In the genomic region with DNA sequence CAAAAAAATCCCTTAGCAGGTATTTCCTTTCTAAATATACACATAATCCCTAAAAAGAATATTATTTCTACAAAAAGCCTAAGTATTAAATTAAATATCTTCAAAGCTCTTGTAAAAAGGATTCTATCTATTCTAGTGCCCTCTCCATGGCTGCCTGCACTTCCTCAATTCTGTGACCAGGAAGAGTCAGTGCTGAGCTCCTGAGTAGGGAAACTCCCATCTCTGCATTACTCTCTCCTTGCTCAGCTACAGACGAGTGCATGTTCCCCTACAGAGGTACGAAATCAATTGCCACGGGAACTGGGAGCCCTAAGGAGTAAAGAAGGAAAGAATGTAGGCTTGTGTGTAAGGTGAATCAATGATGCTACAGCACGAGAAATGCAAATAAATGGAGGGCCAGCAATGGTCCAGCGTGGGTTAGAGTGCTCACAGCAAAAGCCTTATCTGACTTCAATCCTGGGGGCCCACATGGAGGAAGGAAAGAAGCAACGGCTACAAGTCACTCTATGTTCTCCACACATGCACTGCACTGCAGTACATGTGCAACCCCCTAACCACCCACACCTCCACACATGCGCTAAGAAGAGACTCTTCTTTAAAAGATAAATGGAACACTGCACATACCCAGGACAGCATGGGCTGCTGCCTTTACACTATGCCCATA, we compare ENCODE assay signal across 31 mouse cellular contexts. TPM values are rescaled to one million over a fixed set of nuclear protein-coding genes. Genes with fewer than 3 reads are reported as not detected.
DNase-seq lines count a peak whose midpoint lies in the region; ATAC-seq lines count a peak whose summit lies in the region.
"Had no signal": no experiment of that assay in that cellular context is flagged by ENCODE, and none has a peak within 500 bp of the region (broad histone marks: within the 10 kb centered on the region; RNA-seq: fewer than 3 reads in every experiment).

No protein-coding gene starts in this region.

- no peaks in the 10 kb centered on the region for H3K36me3 ChIP-seq in liver, embryonic 11.5 days (ENCODE audit: control insufficient read depth, insufficient read depth, low read length)
- no peaks in the 10 kb centered on the region for H3K36me3 ChIP-seq in liver, embryonic 16.5 days (ENCODE audit: control insufficient read depth, insufficient read depth)
- H3K36me3 ChIP-seq: embryonic facial prominence, embryonic 13.5 days; forebrain, embryonic 10.5 days; intestine, embryonic 15.5 days; limb, embryonic 10.5 days; limb, embryonic 15.5 days; lung, embryonic 15.5 days; neural tube, embryonic 15.5 days had no signal

- H3K9ac ChIP-seq in liver, embryonic 11.5 days (ENCODE audit: low read depth, low read length): no peak overlapping the region
- H3K9ac ChIP-seq in liver, embryonic 16.5 days (ENCODE audit: low read depth, low read length): no peak overlapping the region
- H3K9ac ChIP-seq: embryonic facial prominence, embryonic 13.5 days; intestine, embryonic 15.5 days; limb, embryonic 15.5 days; lung, embryonic 15.5 days; neural tube, embryonic 15.5 days had no signal

- H3K4me2 ChIP-seq in liver, embryonic 11.5 days: peak overlapping the region; percentile 17
- peak overlapping the region; percentile 28 for H3K4me2 ChIP-seq in liver, embryonic 16.5 days (ENCODE audit: low read depth, low read length)
- H3K4me2 ChIP-seq: embryonic facial prominence, embryonic 13.5 days; intestine, embryonic 15.5 days; limb, embryonic 15.5 days; lung, embryonic 15.5 days; neural tube, embryonic 15.5 days had no signal

- peaks cover 9% of the 10 kb centered on the region for H3K4me1 ChIP-seq in liver, embryonic 11.5 days (replicated peaks; ENCODE audit: control insufficient read depth, insufficient read depth, low read length)
- peaks cover 14% of the 10 kb centered on the region for H3K4me1 ChIP-seq in liver, embryonic 16.5 days (ENCODE audit: control insufficient read depth, low read depth, low read length)
- H3K4me1 ChIP-seq: embryonic facial prominence, embryonic 13.5 days; forebrain, embryonic 10.5 days; intestine, embryonic 15.5 days; limb, embryonic 10.5 days; limb, embryonic 15.5 days; lung, embryonic 15.5 days; neural tube, embryonic 15.5 days had no signal

- H3K27me3 ChIP-seq in liver, embryonic 11.5 days (replicated peaks; ENCODE audit: control insufficient read depth, insufficient read depth, low read length): no peaks in the 10 kb centered on the region
- no peaks in the 10 kb centered on the region for H3K27me3 ChIP-seq in liver, embryonic 16.5 days (ENCODE audit: control insufficient read depth, insufficient read depth, low read depth, low read length)
- H3K27me3 ChIP-seq: embryonic facial prominence, embryonic 13.5 days; intestine, embryonic 15.5 days; limb, embryonic 15.5 days; lung, embryonic 15.5 days; neural tube, embryonic 15.5 days had no signal

- intact Hi-C loops in left cerebral cortex, postnatal 36 days (cut with DNase I): no loop called here

- DNase-seq in liver, embryonic 11.5 days (ENCODE audit: low spot score): no peak
- no peak for DNase-seq in liver
- DNase-seq in urinary bladder, postnatal 25 days (ENCODE audit: low spot score): no peak
- no peak for DNase-seq in thymus, postnatal 0 days (ENCODE audit: low spot score)
- DNase-seq in left cerebral cortex, postnatal 36 days (ENCODE audit: low spot score in 2 of 2): no peak
- DNase-seq: adrenal gland, postnatal 10 days; cerebellum, adult 8-10 months; cerebellum, postnatal 25 days; heart, postnatal 14 days; kidney, adult 2 months; kidney, postnatal 36 days; lung, postnatal 36 days; midbrain, embryonic 14.5 days; retina, postnatal 1 day; right cerebral cortex, postnatal 25 days; thymus, postnatal 25 days had no signal

- H3K4me3 ChIP-seq in liver, embryonic 11.5 days (ENCODE audit: low read depth, low read length): no peak overlapping the region
- H3K4me3 ChIP-seq in liver, embryonic 16.5 days (ENCODE audit: low read depth, low read length): no peak overlapping the region
- H3K4me3 ChIP-seq: embryonic facial prominence, embryonic 13.5 days; forebrain, embryonic 10.5 days; intestine, embryonic 15.5 days; limb, embryonic 10.5 days; limb, embryonic 15.5 days; lung, embryonic 15.5 days; neural tube, embryonic 15.5 days had no signal

- 51% methylated on average over 7 of the region's 7 CpGs for WGBS in liver, embryonic 11.5 days
- 25% methylated on average over 7 of the region's 7 CpGs for WGBS in liver, embryonic 16.5 days (ENCODE audit: insufficient replicate concordance)

- H3K9me3 ChIP-seq in liver, embryonic 11.5 days (ENCODE audit: control insufficient read depth, low read length): no peaks in the 10 kb centered on the region
- no peaks in the 10 kb centered on the region for H3K9me3 ChIP-seq in liver, embryonic 16.5 days (replicated peaks; ENCODE audit: control insufficient read depth, low read length)
- H3K9me3 ChIP-seq: embryonic facial prominence, embryonic 13.5 days; forebrain, embryonic 10.5 days; intestine, embryonic 15.5 days; limb, embryonic 10.5 days; limb, embryonic 15.5 days; lung, embryonic 15.5 days; neural tube, embryonic 15.5 days had no signal

- no peak overlapping the region; the same call in 1 of the 2 replicates for H3K27ac ChIP-seq in liver, embryonic 11.5 days (ENCODE audit: low read depth, low read length)
- no peak overlapping the region for H3K27ac ChIP-seq in liver, embryonic 16.5 days (ENCODE audit: low read length)
- H3K27ac ChIP-seq: embryonic facial prominence, embryonic 13.5 days; forebrain, embryonic 10.5 days; intestine, embryonic 15.5 days; limb, embryonic 10.5 days; limb, embryonic 15.5 days; lung, embryonic 15.5 days; neural tube, embryonic 15.5 days had no signal

- ATAC-seq in liver, embryonic 11.5 days (replicated peaks; ENCODE audit: low FRiP score): peak; percentile 64
- peak; percentile 96 for ATAC-seq in granulocyte monocyte progenitor cell, adult 5-6 weeks (replicated peaks; ENCODE audit: poor library complexity, severe bottlenecking)
- no peak; the same call in 1 of the 2 replicates for ATAC-seq in liver, embryonic 16.5 days (ENCODE audit: low read depth)
- ATAC-seq in inflammation-experienced regulatory T-cells, adult 6 months: no peak
- ATAC-seq: forebrain, embryonic 16.5 days; hindbrain, embryonic 16.5 days; intestine, embryonic 15.5 days had no signal

RNA-seq across cellular contexts. Expression of a gene that starts 17.0 kb away (rescaled TPM):
- polyA plus RNA-seq in liver, embryonic 11.5 days (2014; fragmentation: Nextera tagmentation; extraction: Ambion mirVana): 0.83 and 0.99 TPM in 2 replicates
- not detected in 2 replicates for total RNA-seq in granulocyte monocyte progenitor cell, adult 5-6 weeks (2014; fragmentation: Nextera tagmentation)
- not detected in 2 replicates for total RNA-seq in granulocyte monocyte progenitor cell, adult 5-6 weeks (2017)
- 0.14 and 0.22 TPM in 2 replicates for polyA plus RNA-seq in liver, embryonic 16.5 days (2015; fragmentation: Nextera tagmentation; extraction: Ambion mirVana)
- not detected for polyA plus RNA-seq in inflammation-experienced regulatory T-cells, adult 6 months (2017; shearing (Covaris generic))
- polyA plus RNA-seq in thymus, postnatal 0 days (2015; fragmentation: Nextera tagmentation; extraction: Ambion mirVana): 0.17 and 0.26 TPM in 2 replicates
- total RNA-seq in left cerebral cortex, postnatal 36 days (2021): 1 to 10 TPM; 1.4 to 1.6 TPM
- total RNA-seq: gastrocnemius, adult 8-10 months; gastrocnemius, postnatal 4 days had no signal

RNA-seq across cellular contexts. Expression of a gene that starts 25.2 kb away (rescaled TPM):
- 13.3 and 15.8 TPM in 2 replicates for polyA plus RNA-seq in liver, embryonic 11.5 days (2014; fragmentation: Nextera tagmentation; extraction: Ambion mirVana)
- 23.7 and 26.2 TPM in 2 replicates for total RNA-seq in granulocyte monocyte progenitor cell, adult 5-6 weeks (2014; fragmentation: Nextera tagmentation)
- total RNA-seq in granulocyte monocyte progenitor cell, adult 5-6 weeks (2017): 10.2 and 15.9 TPM in 2 replicates
- polyA plus RNA-seq in liver, embryonic 16.5 days (2015; fragmentation: Nextera tagmentation; extraction: Ambion mirVana): 14.6 and 16.5 TPM in 2 replicates
- 10 to 100 TPM; 21.8 to 39.6 (median 34.2) TPM for polyA plus RNA-seq in inflammation-experienced regulatory T-cells, adult 6 months (2017; shearing (Covaris generic))
- 34.2 and 47.3 TPM in 2 replicates for polyA plus RNA-seq in thymus, postnatal 0 days (2015; fragmentation: Nextera tagmentation; extraction: Ambion mirVana)
- 10 to 100 TPM; 18.3 to 28.3 TPM for total RNA-seq in left cerebral cortex, postnatal 36 days (2021)

RNA-seq across cellular contexts. Expression of a gene that starts 41.1 kb away (rescaled TPM):
- polyA plus RNA-seq in liver, embryonic 11.5 days (2014; fragmentation: Nextera tagmentation; extraction: Ambion mirVana): 0.06 and 0.08 TPM in 2 replicates
- total RNA-seq in granulocyte monocyte progenitor cell, adult 5-6 weeks (2014; fragmentation: Nextera tagmentation): 6.1 and 7.8 TPM in 2 replicates
- total RNA-seq in granulocyte monocyte progenitor cell, adult 5-6 weeks (2017): 4.6 and 5.5 TPM in 2 replicates
- polyA plus RNA-seq in liver, embryonic 16.5 days (2015; fragmentation: Nextera tagmentation; extraction: Ambion mirVana): 0.04 and 0.07 TPM in 2 replicates
- polyA plus RNA-seq in inflammation-experienced regulatory T-cells, adult 6 months (2017; shearing (Covaris generic)): under 1 TPM in 1 of 3 experiments, not detected in 2; 0.10 TPM
- polyA plus RNA-seq in thymus, postnatal 0 days (2015; fragmentation: Nextera tagmentation; extraction: Ambion mirVana): 0.36 and 0.59 TPM in 2 replicates
- under 1 TPM in 1 of 2 experiments, not detected in 1; 0.75 TPM for total RNA-seq in left cerebral cortex, postnatal 36 days (2021)
- polyA plus RNA-seq: forebrain, embryonic 10.5 days; hindbrain, embryonic 11.5 days; lung, embryonic 15.5 days; midbrain, embryonic 14.5 days had no signal

Comparison
In these comparisons a context has a peak if more than half of its experiments do, and no peak if none do; other contexts are left out.
1. ATAC-seq: peak in liver, embryonic 11.5 days (single experiment) and granulocyte monocyte progenitor cell, adult 5-6 weeks (single experiment); none in liver, embryonic 16.5 days (single experiment) and inflammation-experienced regulatory T-cells, adult 6 months (single experiment).